Mouse (Mus musculus) monocyte, adult 2 months (primary cell): ENCODE measurements around the gene Tec.

Experiments
- DNase-seq, 2 experiments: peaks; one replicate each; pipeline ENCODE4 v3.0.0; 2022; ENCODE audit warnings: low spot score in 2 of 2, low read depth in 1 of 2

Tec gene

GRCm38 (mm10) chr5:72868091-72868875 lies at the start of gene Tec:
TSS of gene Tec (minus strand) at chr5:72868483.
- peak; percentile 73 to 90 for DNase-seq

- no peak for DNase-seq
These were observed 48.6 kb upstream of the Tec start for GRCm38 (mm10) chr5:72916851-72917250.

GRCm38 (mm10) chr5:72916048-72916447 lies 47.8 kb upstream of the Tec start:
- DNase-seq, result no peak

GRCm38 (mm10) chr5:72914633-72915561 lies 46.6 kb upstream of the Tec start:
- DNase-seq, result peak in 1 of 2 experiments; percentile 6

- peak; percentile 93 to 98 for DNase-seq
These were observed 45.6 kb upstream of the Tec start, which contains the start of gene Slain2 for GRCm38 (mm10) chr5:72913648-72914557. TSS of gene Slain2 (plus strand) at chr5:72914304.

GRCm38 (mm10) chr5:72911284-72911683 lies 43.0 kb upstream of the Tec start:
- no peak for DNase-seq

- no peak for DNase-seq
These were observed 42.1 kb upstream of the Tec start for GRCm38 (mm10) chr5:72910373-72910772.

GRCm38 (mm10) chr5:72909363-72909762 lies 41.1 kb upstream of the Tec start:
- no peak for DNase-seq

- no peak for DNase-seq
These were observed 40.1 kb upstream of the Tec start for GRCm38 (mm10) chr5:72908324-72908936.

- no peak for DNase-seq
These were observed 39.1 kb upstream of the Tec start for GRCm38 (mm10) chr5:72907402-72907801.

GRCm38 (mm10) chr5:72904903-72905790 lies 36.9 kb upstream of the Tec start:
- DNase-seq, result no peak

- no peak for DNase-seq
These were observed 34.7 kb upstream of the Tec start for GRCm38 (mm10) chr5:72902876-72903516.

GRCm38 (mm10) chr5:72902312-72902711 lies 34.0 kb upstream of the Tec start:
- no peak for DNase-seq

- no peak for DNase-seq
These were observed 33.6 kb upstream of the Tec start for GRCm38 (mm10) chr5:72901866-72902265.

- DNase-seq, result no peak
These were observed 31.0 kb upstream of the Tec start for GRCm38 (mm10) chr5:72899255-72899654.

- DNase-seq, result no peak
These were observed 29.7 kb upstream of the Tec start for GRCm38 (mm10) chr5:72897998-72898397.

GRCm38 (mm10) chr5:72896478-72897279 lies 28.4 kb upstream of the Tec start:
- no peak for DNase-seq

- DNase-seq, result no peak
These were observed 27.0 kb upstream of the Tec start for GRCm38 (mm10) chr5:72895261-72895660.
